ENCODE assay signal across 8 mouse cellular contexts in genomic region chr11:22857705-22858440, GRCm38 (mm10). TPM values are rescaled to one million over a fixed set of nuclear protein-coding genes. Genes with fewer than 3 reads are reported as not detected.
DNase-seq lines count a peak whose midpoint lies in the region; ATAC-seq and TF ChIP-seq lines count a peak whose summit lies in the region.

No protein-coding gene starts in this region.

- WGBS in liver, adult 2 months: 9% methylated on average over 25 of the region's 25 CpGs
- 21% methylated on average over 25 of the region's 25 CpGs for WGBS in hindbrain, embryonic 16.5 days
- WGBS in stomach, embryonic 15.5 days: 32% methylated on average over 25 of the region's 25 CpGs

- peak overlapping the region; percentile 96 for H3K4me3 ChIP-seq in liver, adult 2 months (ENCODE audit: insufficient read depth, low read depth, low read length)
- peak overlapping the region; percentile 84 for H3K4me3 ChIP-seq in hindbrain, embryonic 16.5 days (ENCODE audit: low read length)
- H3K4me3 ChIP-seq in stomach, embryonic 15.5 days (replicated peaks): peak overlapping the region; percentile 86

- H3K9me3 ChIP-seq in hindbrain, embryonic 16.5 days (ENCODE audit: control insufficient read depth, low read length): no peaks in the 10 kb centered on the region
- no peaks in the 10 kb centered on the region for H3K9me3 ChIP-seq in stomach, embryonic 15.5 days

- peak overlapping the region; percentile 99 for H3K9ac ChIP-seq in liver, adult 2 months (ENCODE audit: low read depth, low read length)
- H3K9ac ChIP-seq in hindbrain, embryonic 16.5 days (ENCODE audit: low read depth, low read length): no peak overlapping the region; the same call in 1 of the 2 replicates
- H3K9ac ChIP-seq in stomach, embryonic 15.5 days: 0 out of 2 replicates have a peak overlapping the region, but pooled peaks have one; percentile 70

- H3K36me3 ChIP-seq in liver, adult 2 months (ENCODE audit: control insufficient read depth, insufficient read depth, low read length): no peaks in the 10 kb centered on the region
- H3K36me3 ChIP-seq in hindbrain, embryonic 16.5 days (ENCODE audit: control insufficient read depth, insufficient read depth, low read length): no peaks in the 10 kb centered on the region
- H3K36me3 ChIP-seq in stomach, embryonic 15.5 days: no peaks in the 10 kb centered on the region

- H3K4me2 ChIP-seq in hindbrain, embryonic 16.5 days (ENCODE audit: low read length): peak overlapping the region; percentile 97
- H3K4me2 ChIP-seq in stomach, embryonic 15.5 days: peak overlapping the region; percentile 97

- ATAC-seq in hindbrain, embryonic 16.5 days: no peak
- ATAC-seq in stomach, embryonic 15.5 days (ENCODE audit: insufficient read depth, low FRiP score, low read depth): no peak
- no peak for ATAC-seq in erythroid progenitor cell, adult 5-6 weeks (replicated peaks; ENCODE audit: low FRiP score, poor library complexity, severe bottlenecking)

- H3K79me2 ChIP-seq in liver, adult 2 months (ENCODE audit: control insufficient read depth, insufficient read depth, low read length): peaks cover 39% of the 10 kb centered on the region

- peaks cover 15% of the 10 kb centered on the region for H3K4me1 ChIP-seq in liver, adult 2 months (ENCODE audit: control insufficient read depth, insufficient read depth, low read length)
- peaks cover 17% of the 10 kb centered on the region for H3K4me1 ChIP-seq in hindbrain, embryonic 16.5 days (ENCODE audit: control insufficient read depth, insufficient read depth, low read depth, low read length)
- peaks cover 18% of the 10 kb centered on the region for H3K4me1 ChIP-seq in stomach, embryonic 15.5 days

- TF ChIP-seq POLR2A in liver, adult 2 months (IDR thresholded peaks at IDR 0.05; ENCODE audit: extremely low read depth, insufficient read depth, low read length): no peak

- H3K27me3 ChIP-seq in liver, adult 2 months (ENCODE audit: control insufficient read depth, insufficient read depth, low read length): no peaks in the 10 kb centered on the region
- peaks cover 25% of the 10 kb centered on the region for H3K27me3 ChIP-seq in hindbrain, embryonic 16.5 days (replicated peaks; ENCODE audit: control insufficient read depth, insufficient read depth, low read length)
- no peaks in the 10 kb centered on the region for H3K27me3 ChIP-seq in stomach, embryonic 15.5 days (replicated peaks)

- no peak for TF ChIP-seq CTCF in liver, adult 2 months (IDR thresholded peaks at IDR 0.05; ENCODE audit: low read depth, low read length)

- peak overlapping the region; percentile 99 for H3K27ac ChIP-seq in liver, adult 2 months (replicated peaks; ENCODE audit: insufficient read depth, low read depth, low read length)
- H3K27ac ChIP-seq in hindbrain, embryonic 16.5 days (ENCODE audit: low read depth, low read length): no peak overlapping the region
- peak overlapping the region; percentile 91; the same call in 1 of the 2 replicates for H3K27ac ChIP-seq in stomach, embryonic 15.5 days

- peak; percentile 53 for DNase-seq in liver, adult 2 months (ENCODE audit: extremely low read depth, low read depth, low spot score)
- no peak for DNase-seq in liver
- DNase-seq in embryo, embryonic 9.5 days (ENCODE audit: extremely low spot score): peak; percentile 36
- DNase-seq in lung, postnatal 36 days: peak; percentile 47
- DNase-seq in cerebellum, adult 11 months: no peak

RNA-seq across cellular contexts. Expression of gene B3gnt2, which starts 2.9 kb away (rescaled TPM):
- total RNA-seq in liver, adult 2 months (2014; rRNA removed): 8.1 and 8.5 TPM in 2 replicates
- polyA plus RNA-seq in liver, adult 2 months (2012; rRNA removed): 5.6 and 6.2 TPM in 2 replicates
- 2.1 and 2.7 TPM in 2 replicates for polyA plus RNA-seq in hindbrain, embryonic 16.5 days (2015; fragmentation: Nextera tagmentation; extraction: Ambion mirVana)
- polyA plus RNA-seq in stomach, embryonic 15.5 days (2015; fragmentation: Nextera tagmentation; extraction: Ambion mirVana): 11.8 and 13.6 TPM in 2 replicates
- total RNA-seq in erythroid progenitor cell, adult 5-6 weeks (2015; ENCODE audit: low replicate concordance): 0.42 TPM in 1 of 2 replicates, not detected in the other
- total RNA-seq in erythroid progenitor cell, adult 5-6 weeks (2017; ENCODE audit: low replicate concordance): 4.4 and 11.2 TPM in 2 replicates

Comparison
In these comparisons a context has a peak if more than half of its experiments do, and no peak if none do; other contexts are left out.
1. DNase-seq: peak in liver, adult 2 months (single experiment), embryo, embryonic 9.5 days (single experiment) and lung, postnatal 36 days (single experiment); none in liver (single experiment) and cerebellum, adult 11 months (single experiment).
2. Peak in every context shown above with its lines, with median percentiles within 50 percentile points of each other: H3K4me3 ChIP-seq.